Mouse (Mus musculus): Measurements from ENCODE around the gene Olfr871.

DNA sequence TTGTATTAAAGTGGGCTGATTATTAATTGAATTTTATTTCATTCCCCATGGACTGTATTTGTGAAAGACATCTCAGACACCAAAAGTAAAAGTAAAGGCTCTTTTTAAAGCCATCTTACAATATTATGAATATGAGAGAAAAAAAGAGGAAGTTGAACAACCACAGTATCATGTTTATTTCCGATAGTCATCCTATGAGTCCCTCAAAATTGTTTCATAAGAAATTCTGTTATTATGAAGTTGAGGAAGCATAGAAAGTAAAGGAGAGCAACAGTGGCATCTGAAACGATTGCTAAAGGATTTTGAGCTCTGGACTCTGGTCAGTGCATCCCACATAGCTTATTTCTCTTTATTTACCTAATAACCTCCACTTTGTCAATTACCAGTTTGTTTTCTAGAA lies 25.4 kb downstream of the Olfr871 start:
- TF ChIP-seq CTCF (IDR thresholded peaks at IDR 0.05) = no peak
- TF ChIP-seq EP300 (IDR thresholded peaks at IDR 0.05) = no peak
